Mouse (Mus musculus): Measurements from ENCODE around the gene Crnn.

Gene Crnn

DNA sequence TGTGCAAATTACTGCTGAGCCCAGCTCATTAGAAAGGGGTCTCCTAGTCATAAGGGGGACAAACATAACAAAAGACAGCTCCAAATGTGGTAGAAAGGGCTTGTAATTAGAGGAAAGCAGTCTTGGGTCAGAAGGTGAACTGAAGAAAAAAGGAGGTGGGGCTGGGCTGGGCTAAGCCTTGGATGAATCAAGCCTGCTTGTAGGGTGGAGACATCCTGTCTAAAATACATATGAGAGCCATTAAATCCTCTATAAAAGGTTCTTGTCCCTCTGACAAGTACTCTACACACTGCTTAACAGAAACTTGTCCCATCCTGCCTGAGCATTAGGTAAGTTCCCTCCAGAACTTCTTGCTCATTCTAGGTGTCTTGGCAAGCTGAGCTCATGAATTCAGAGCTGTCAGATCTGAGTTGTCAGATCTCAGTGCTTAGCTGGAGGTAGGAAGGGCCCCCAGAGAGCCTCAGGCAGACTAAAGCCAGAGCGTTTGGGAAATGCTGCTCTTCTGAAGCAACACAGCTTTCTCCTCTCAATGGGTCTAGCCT, at the start of gene Crnn:
Gene Crnn, plus strand, starts transcription at position 278 of the 542 bp plus-strand sequence.
- DNase-seq (ENCODE audit: low read depth, low spot score), result no peak

DNA sequence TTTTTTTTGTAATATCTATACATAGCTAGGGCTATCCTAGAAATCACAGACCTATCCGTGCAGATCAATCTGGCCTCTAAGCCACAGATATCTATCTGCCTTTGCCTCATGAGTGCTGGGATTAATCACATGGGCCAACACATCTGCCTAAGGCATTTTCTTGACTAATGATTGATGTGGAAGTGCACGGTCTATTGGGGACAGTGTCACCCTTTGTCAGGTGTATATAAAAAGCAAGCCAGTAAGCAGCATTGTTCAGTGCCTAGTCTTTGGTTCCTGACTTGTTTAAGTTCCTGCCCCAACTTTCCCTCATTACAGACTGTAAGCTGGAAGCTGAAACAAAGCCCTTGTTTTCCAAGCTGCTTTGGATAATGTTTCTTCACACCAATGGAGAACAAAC, 48.1 kb upstream of the Crnn start:
- no peak for DNase-seq (ENCODE audit: low read depth, low spot score)

DNA sequence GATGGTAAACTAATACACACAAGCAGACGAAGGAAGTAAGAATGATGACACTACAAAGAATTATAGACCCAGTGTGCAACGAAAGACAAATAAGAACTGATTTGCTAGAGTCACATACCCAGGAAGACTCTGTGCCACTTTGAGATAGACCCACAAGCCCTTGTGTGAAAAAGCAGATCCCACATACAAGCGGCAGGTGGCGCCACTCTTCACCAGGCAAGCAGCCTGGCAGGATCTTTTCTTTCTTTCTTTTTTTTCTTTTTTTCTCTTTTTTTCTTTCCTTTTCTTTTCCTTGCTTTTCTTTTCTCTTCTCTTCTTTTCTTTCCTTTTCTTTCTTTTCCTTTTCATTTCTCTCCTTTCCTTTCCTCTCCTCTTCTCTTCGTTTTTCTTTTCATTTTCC, 32.9 kb upstream of the Crnn start:
- DNase-seq (ENCODE audit: low read depth, low spot score), result peak; percentile 6

DNA sequence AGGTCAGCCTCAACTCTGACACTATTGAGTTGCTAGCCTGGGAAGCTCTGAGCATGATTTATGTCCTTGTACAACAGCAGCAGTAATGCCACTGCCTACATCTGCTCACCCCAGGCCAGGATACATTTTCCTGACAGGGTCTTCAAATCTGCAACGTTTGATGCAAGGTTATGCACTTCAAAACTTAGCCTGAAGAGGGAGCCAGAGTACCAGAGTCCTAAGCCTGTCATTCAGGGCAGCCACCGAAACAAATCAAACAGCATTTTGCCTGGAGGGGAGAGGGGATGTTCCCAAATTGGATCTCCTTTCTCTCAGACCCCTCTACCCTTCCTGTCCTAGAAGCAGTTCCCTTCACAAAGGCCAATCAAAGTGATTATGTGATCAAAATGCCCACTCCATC, 30.1 kb upstream of the Crnn start:
- peak; percentile 65 for DNase-seq (ENCODE audit: low read depth, low spot score)

DNA sequence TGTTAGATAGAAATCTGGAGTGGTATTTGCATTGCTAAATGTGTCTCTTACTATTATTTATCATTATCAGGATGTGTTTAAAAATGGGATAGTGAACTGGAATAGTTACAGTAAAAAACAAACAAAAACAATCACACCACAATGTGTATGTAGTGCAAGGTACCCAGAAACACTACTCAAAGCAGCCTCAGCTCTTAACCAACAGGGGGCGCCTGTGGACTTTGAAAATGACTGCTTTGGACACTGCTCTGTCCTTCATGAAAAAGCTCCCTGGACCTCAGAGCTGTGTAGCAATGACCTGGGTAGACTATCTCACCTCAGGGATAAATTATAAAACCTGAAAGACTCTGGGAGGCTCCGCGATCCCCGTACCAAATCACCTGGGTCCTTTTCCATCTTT, 25.5 kb upstream of the Crnn start:
- DNase-seq (ENCODE audit: low read depth, low spot score), result no peak

DNA sequence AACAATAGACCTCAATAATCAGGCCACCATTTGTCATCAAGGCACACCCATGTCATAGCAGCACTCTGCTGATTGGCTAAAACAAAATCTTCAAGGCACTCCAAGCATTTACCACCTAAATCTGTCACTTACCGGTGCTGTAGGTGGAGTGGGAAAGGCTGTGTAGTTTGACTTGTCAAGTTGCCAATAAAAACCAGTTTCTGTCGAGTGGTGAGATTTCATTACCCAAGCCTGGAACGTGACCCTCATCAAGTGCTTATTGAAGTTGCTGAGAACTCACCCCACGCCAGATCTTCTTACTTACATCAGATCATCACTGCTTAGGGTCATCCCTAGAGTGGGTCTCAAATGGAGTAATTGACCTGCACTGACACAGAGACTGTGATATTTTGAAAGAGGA, 16.5 kb upstream of the Crnn start:
- DNase-seq (ENCODE audit: low read depth, low spot score), result no peak

DNA sequence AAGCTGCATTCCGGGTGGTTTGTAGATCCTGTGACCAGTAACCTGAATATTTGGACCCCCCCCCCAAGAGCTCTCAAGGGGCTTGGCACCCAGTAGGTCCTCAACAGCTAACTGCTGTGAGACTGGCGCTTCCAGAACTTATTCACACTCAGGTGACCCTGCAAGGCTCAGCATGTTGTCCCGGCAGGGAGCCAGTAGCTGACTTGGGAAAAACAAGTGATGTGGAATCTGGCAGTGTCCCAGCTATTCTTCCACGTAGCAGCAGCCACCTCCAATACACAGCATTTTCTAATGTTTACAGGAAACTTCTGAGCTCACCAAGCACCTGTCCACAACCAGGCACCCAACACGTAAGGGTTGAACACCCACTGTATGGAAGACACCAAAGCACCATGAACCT, 15.5 kb upstream of the Crnn start:
- DNase-seq (ENCODE audit: low read depth, low spot score), result no peak

DNA sequence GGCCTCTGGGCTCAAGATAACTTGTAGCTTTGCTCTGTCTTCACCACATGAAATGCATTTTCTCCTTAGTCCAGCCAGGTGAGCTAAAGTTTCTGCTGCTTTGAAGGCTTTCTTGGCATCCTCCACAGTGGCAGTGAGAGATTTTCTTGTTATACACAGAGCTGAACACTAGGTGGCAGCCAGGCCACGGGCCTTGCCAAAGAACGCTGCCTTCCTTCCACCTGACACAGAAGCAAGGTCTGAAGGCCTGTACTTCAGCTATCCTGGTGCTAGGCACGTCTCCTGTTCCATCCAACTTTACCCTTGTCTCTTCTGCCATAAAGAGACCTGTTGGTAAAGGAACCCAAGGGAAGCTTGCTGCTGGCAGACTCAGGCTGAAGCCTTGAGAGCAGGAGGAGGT, 14.1 kb upstream of the Crnn start:
- peak; percentile 47 for DNase-seq (ENCODE audit: low read depth, low spot score)

DNA sequence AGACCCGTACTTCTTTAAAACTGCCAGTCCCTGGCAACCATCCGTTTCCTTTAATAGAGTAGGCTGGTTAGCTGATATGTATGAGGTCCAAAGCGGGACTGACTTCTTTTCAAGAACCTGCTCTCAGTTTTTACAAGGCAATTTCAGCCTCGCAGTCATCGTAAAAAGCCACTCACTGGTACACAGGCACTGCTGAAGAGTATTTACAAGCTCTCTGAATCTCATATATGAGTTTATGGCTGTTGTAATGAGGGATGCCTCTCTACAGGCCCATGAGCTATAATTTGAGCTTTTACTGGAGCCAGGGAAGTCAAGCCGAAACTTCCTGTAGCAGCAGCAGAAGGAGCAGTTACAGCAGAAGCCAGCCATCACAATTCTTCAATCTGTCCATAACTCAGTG, 17.9 kb downstream of the Crnn start:
- DNase-seq (ENCODE audit: low read depth, low spot score), result peak; percentile 2

DNA sequence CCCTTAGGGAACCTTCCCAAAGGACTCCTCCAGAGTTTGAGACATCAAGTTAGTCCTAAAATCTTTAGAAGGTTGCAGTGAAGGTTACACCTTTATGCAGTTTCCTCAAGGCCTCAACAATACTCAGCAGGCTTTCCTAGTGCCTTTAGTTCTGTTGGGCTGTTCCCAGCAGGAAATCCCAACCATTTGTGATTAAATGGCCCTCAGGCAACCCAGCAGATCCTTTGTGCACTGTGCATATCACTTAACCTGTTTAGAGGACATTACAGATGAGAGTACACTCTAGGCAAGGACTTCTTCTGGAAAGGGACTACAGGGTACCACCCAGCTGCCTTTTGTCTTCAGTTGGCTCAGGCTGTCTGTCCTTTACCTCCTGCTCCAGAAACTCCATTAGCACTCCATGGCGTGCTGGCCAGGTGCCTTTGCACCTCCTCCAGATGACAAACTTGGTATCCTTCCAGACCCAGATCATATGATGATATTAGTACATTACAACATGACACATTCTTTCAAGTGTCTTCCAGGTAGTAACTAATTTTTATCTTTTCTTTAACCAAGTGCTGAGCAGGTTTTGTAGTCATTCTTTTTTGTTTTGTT, 18.5 kb downstream of the Crnn start:
- no peak for DNase-seq (ENCODE audit: low read depth, low spot score)

DNA sequence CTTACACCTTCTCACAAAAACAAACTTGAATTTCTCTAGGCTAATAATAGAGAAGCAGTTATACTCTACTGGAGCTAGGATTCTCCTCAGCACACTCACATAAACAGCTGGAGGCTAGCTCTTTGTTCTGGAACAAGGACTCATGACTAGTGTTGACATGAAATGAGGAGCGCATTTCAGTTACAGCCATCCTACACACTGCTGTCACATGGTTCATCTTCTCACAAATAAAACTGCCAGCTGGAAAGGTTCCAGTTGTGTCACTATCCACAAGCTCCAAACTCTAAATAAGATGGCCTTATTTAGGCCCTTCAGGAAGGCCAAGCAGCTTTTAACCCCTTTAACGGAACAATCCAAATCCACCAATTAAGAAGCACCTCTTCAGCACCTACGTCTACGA, 36.3 kb downstream of the Crnn start:
- DNase-seq (ENCODE audit: low read depth, low spot score), result no peak

DNA sequence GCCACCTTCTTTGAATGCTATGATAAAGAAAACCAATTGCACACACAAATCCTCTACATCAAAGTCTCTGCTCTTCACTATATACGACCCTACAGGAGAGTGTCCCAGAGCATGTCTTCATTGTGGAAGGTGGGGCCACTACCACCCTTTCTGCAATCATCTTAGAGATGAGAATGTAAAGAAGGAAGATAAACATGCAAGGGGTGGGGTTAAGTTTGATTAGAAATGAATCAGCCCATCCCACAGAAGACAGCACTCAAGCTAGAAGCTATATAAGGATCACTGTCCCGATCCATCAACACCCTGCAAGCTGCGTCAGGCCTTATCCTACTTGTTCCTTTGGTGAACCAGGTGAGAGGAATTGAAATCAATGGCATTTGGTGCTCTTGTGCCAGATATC, 52.4 kb downstream of the Crnn start, which contains the start of gene Flg2:
Gene Flg2, plus strand, starts transcription at position 301 of the 400 bp plus-strand sequence.
- DNase-seq (ENCODE audit: low read depth, low spot score), result no peak

Measured in mesoderm, embryonic 11.5 days (tissue).